Mouse (Mus musculus) CH12.LX (cell line): ENCODE data around the gene Agpat4.

Source experiments
- CHD2 ChIP-seq: IDR thresholded peaks from 2 replicates; pipeline ENCODE4 v1.6.1; 2011; ENCODE audit warnings: low read length, improper control_type of control experiment
- E2F4 ChIP-seq: IDR thresholded peaks from 2 replicates; pipeline ENCODE4 v1.6.1; 2011; ENCODE audit warnings: low read depth, low read length, improper control_type of control experiment; ENCODE audit not compliant: insufficient replicate concordance
- NRF1 ChIP-seq: IDR thresholded peaks from 2 replicates; pipeline ENCODE4 v1.6.1; 2014; ENCODE audit warnings: low read depth, mild to moderate bottlenecking, inconsistent platforms, low read length, improper control_type of control experiment, moderate library complexity
- POLR2A ChIP-seq: IDR thresholded peaks from 2 replicates; pipeline ENCODE4 v1.6.1; 2011; ENCODE audit warnings: low read depth, mild to moderate bottlenecking, improper control_type of control experiment, low read length
- POLR2AphosphoS2 ChIP-seq: IDR thresholded peaks from 2 replicates; pipeline ENCODE4 v1.6.1; 2011; ENCODE audit warnings: low read depth, low read length, improper control_type of control experiment
- RAD21 ChIP-seq: IDR thresholded peaks from 2 replicates; pipeline ENCODE4 v1.6.1; 2011; ENCODE audit warnings: low read depth, mild to moderate bottlenecking, low read length, improper control_type of control experiment, moderate library complexity
- RCOR1 ChIP-seq: conservative IDR thresholded peaks from 2 replicates; pipeline ENCODE4 v1.6.1; 2012; ENCODE audit warnings: low read depth, mild to moderate bottlenecking, inconsistent platforms, low read length, improper control_type of control experiment

- no peak for TF ChIP-seq RAD21
- TF ChIP-seq E2F4: no peak
- TF ChIP-seq POLR2A: no peak
- no peak for TF ChIP-seq RCOR1
- TF ChIP-seq NRF1: no peak
- no peak for TF ChIP-seq CHD2
- no peak for TF ChIP-seq POLR2AphosphoS2
Observed at GRCm38 (mm10) chr17:12150970-12151369, 32.5 kb downstream of the Agpat4 start.
